Mouse (Mus musculus) C2C12 (cell line): Measurements from ENCODE around the gene Mrpl49.

Experiments used
- CTCF ChIP-seq: IDR thresholded peaks from one replicate; pipeline ENCODE4 v1.5.1; 2011; ENCODE audit not compliant: control insufficient read depth, insufficient read depth, insufficient read length
- MYOG ChIP-seq: IDR thresholded peaks from one replicate; pipeline ENCODE4 v1.6.1; 2011; ENCODE audit not compliant: control insufficient read depth, insufficient read length; ENCODE audit errors: extremely low read depth

- TF ChIP-seq CTCF (no peak), MYOG (no peak)
Observed at GRCm38 (mm10) chr19:6020276-6020675, 37.3 kb downstream of the Mrpl49 start.
